Mouse (Mus musculus) embryonic facial prominence, embryonic 11.5 days (tissue): ENCODE measurements around the gene Ablim1. TPM values are rescaled to one million over a fixed set of nuclear protein-coding genes. Genes with fewer than 3 reads are reported as not detected.

Source experiments
- ATAC-seq: fragments of 200-750 bp; cut with Nextera tagmentation; replicated peaks from 2 replicates; pipeline ENCODE4 v1.8.0; 2017; ENCODE audit warnings: low read depth; ENCODE audit not compliant: insufficient number of reproducible peaks, low FRiP score, low TSS enrichment
- DNase-seq: peaks from one replicate; pipeline ENCODE4 v3.0.0-alpha.2; 2015; ENCODE audit warnings: low spot score
- H3K27ac ChIP-seq: fragments of 300-500 bp; sonication (generic); replicated peaks from 2 replicates; pipeline ENCODE4 v1.5.1; 2014; ENCODE audit warnings: mild to moderate bottlenecking, low read depth, low read length, control low read depth
- H3K27me3 ChIP-seq: fragments of 300-500 bp; sonication (generic); 2 replicates; pipeline ENCODE4 v1.6.1; 2014; ENCODE audit warnings: mild to moderate bottlenecking, low read length, moderate library complexity, mixed read lengths; ENCODE audit not compliant: control insufficient read depth, insufficient read depth
- H3K36me3 ChIP-seq: fragments of 300-500 bp; sonication (generic); replicated peaks from 2 replicates; pipeline ENCODE4 v1.6.1; 2014; ENCODE audit warnings: low read depth, mild to moderate bottlenecking, low read length, moderate library complexity, mixed read lengths; ENCODE audit not compliant: control insufficient read depth, insufficient read depth
- H3K4me1 ChIP-seq: fragments of 300-500 bp; sonication (generic); 2 replicates; pipeline ENCODE4 v1.6.1; 2014; ENCODE audit warnings: low read length, mixed read lengths; ENCODE audit not compliant: control insufficient read depth, insufficient read depth
- H3K4me2 ChIP-seq: fragments of 300-500 bp; sonication (generic); 2 replicates; pipeline ENCODE4 v1.6.1; 2014; ENCODE audit warnings: low read depth, mild to moderate bottlenecking, control low read depth, low read length, moderate library complexity
- H3K4me3 ChIP-seq: fragments of 300-500 bp; sonication (generic); 2 replicates; pipeline ENCODE4 v1.5.1; 2014; ENCODE audit warnings: low read depth, low read length, control low read depth
- H3K9ac ChIP-seq: fragments of 300-500 bp; sonication (generic); replicated peaks from 2 replicates; pipeline ENCODE4 v1.6.1; 2014; ENCODE audit warnings: mild to moderate bottlenecking, control low read depth, low read length
- H3K9me3 ChIP-seq: fragments of 300-500 bp; sonication (generic); replicated peaks from 2 replicates; pipeline ENCODE4 v1.6.1; 2016; ENCODE audit warnings: mild to moderate bottlenecking, low read length, inconsistent platforms, mixed read lengths; ENCODE audit not compliant: control insufficient read depth
- WGBS: fragments of 180-500 bp; shearing (Covaris S2); extraction: QIAGEN DNeasy Blood & Tissue Kit; methylation state at CpG from one replicate; pipeline ENCODE4 v1.1.7; 2014; 5-methylcytosine and 5-hydroxymethylcytosine counted together
- polyA plus RNA-seq: library from polyadenylated mRNA; unstranded; fragments of >200 nt; fragmentation: Nextera tagmentation; extraction: Ambion mirVana; gene quantifications from 2 replicates; pipeline ENCODE4 v1.2.1, GENCODE M21; 2014

Gene Ablim1
- polyA plus RNA-seq, 1 experiment from 2014 or later = 22.8 TPM

DNA sequence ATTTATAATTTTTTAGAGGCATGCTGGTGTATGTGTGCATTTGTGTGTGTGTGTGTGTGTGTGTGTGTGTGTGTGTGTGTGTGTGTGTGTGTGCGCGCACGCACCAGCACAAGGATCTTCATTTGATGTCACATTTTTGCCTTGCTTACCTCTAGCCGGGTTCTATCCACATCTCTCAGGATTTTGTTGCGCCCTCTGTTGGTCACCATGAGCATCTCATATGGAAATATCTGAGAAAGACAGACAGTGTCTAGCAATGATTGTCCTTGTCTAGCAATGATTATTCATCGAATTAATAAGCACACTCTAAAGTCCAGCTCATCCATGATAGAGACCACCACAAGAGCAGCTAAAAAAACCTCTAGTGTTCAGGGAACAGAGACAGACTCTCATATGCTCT, 275.5 kb downstream of the Ablim1 start:
- H3K27ac ChIP-seq = no peak overlapping the region
- no peaks in the 10 kb centered on the region for H3K27me3 ChIP-seq
- no peak for ATAC-seq
- no peaks in the 10 kb centered on the region for H3K4me1 ChIP-seq
- peak; percentile 69 for DNase-seq
- WGBS = 60% methylated on average over 6 of the region's 6 CpGs
- no peak overlapping the region for H3K4me2 ChIP-seq
- H3K4me3 ChIP-seq = no peak overlapping the region
- H3K9me3 ChIP-seq = no peaks in the 10 kb centered on the region
- H3K36me3 ChIP-seq = no peaks in the 10 kb centered on the region
- H3K9ac ChIP-seq = no peak overlapping the region

DNA sequence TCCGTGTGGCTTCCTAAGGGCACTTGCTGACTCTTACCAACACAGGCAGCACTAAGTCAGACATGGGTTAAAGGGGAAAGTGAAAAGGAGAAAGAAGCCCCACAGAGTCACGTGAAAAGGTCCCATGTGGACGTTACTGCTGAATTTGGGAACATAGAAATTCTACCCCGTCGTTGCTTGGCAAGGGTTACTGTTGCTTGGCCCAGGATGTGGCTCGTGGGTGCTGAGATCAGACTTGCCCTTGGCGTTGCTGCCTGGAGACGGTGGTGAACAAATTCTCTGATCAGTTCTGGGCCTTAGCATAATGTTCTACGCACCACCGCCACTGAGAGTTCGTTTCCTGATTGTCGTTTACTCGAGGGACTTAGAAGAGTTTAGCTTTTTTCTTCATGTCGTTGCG, 277.9 kb downstream of the Ablim1 start:
- no peaks in the 10 kb centered on the region for H3K36me3 ChIP-seq
- DNase-seq (no peak), ATAC-seq (no peak)
- H3K4me2 ChIP-seq = no peak overlapping the region
- no peaks in the 10 kb centered on the region for H3K27me3 ChIP-seq
- 82% methylated on average over 15 of the region's 15 CpGs for WGBS
- H3K4me3 ChIP-seq = no peak overlapping the region
- no peaks in the 10 kb centered on the region for H3K9me3 ChIP-seq
- no peaks in the 10 kb centered on the region for H3K4me1 ChIP-seq
- H3K9ac ChIP-seq = no peak overlapping the region
- H3K27ac ChIP-seq = no peak overlapping the region

DNA sequence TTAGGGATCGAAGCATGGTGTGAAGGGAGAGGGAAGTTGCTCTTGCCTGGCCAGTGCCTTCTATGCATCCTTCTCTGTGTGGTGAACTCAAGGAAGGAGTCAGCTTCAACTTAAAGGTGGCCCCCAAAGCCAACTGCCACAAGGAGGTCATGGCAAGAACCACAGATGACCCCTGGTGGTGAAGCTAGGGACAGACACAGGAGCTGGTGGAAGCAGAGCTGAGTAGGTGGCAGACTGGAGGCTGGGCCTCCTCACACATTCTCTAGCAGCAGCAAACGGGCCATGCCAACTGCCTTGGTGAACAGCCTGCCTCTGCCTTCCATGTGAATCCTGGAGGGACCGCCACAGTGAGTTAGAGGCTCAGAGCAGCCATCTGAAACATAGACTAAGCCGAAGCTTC, 283.1 kb downstream of the Ablim1 start:
- no peak overlapping the region for H3K9ac ChIP-seq
- 64% methylated on average over 4 of the region's 4 CpGs for WGBS
- no peaks in the 10 kb centered on the region for H3K36me3 ChIP-seq
- no peak for ATAC-seq
- no peaks in the 10 kb centered on the region for H3K9me3 ChIP-seq
- DNase-seq = peak; percentile 58
- H3K27ac ChIP-seq = no peak overlapping the region
- no peaks in the 10 kb centered on the region for H3K27me3 ChIP-seq
- H3K4me3 ChIP-seq = no peak overlapping the region
- H3K4me2 ChIP-seq = no peak overlapping the region
- peaks cover 3% of the 10 kb centered on the region; the same call in 1 of the 2 replicates for H3K4me1 ChIP-seq

DNA sequence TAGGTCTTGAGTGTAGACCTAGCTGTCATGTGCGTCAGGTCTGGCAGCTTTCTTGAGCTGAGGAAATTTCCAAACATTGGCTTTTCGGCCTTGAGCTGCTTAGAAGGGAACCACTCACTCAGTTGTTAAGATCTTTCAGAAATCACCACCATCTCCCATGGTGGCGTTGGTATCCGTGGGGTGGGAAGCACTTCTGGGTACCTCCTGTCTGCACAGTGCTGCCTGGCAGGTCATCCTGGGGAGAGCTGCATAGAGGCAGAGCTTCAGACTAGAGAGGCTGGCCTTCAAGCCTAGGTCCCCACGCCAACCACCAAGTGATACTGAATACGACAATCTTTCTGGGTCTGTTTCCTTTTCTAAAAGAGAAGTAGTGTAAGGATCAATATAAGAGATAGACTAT, 285.3 kb downstream of the Ablim1 start:
- no peak for DNase-seq
- H3K36me3 ChIP-seq = no peaks in the 10 kb centered on the region
- H3K4me3 ChIP-seq = no peak overlapping the region
- no peaks in the 10 kb centered on the region for H3K27me3 ChIP-seq
- ATAC-seq = no peak
- H3K4me1 ChIP-seq = peaks cover 3% of the 10 kb centered on the region; the same call in 1 of the 2 replicates
- H3K4me2 ChIP-seq = no peak overlapping the region
- WGBS = 89% methylated on average over 6 of the region's 6 CpGs
- H3K9ac ChIP-seq = no peak overlapping the region
- no peaks in the 10 kb centered on the region for H3K9me3 ChIP-seq
- no peak overlapping the region for H3K27ac ChIP-seq

DNA sequence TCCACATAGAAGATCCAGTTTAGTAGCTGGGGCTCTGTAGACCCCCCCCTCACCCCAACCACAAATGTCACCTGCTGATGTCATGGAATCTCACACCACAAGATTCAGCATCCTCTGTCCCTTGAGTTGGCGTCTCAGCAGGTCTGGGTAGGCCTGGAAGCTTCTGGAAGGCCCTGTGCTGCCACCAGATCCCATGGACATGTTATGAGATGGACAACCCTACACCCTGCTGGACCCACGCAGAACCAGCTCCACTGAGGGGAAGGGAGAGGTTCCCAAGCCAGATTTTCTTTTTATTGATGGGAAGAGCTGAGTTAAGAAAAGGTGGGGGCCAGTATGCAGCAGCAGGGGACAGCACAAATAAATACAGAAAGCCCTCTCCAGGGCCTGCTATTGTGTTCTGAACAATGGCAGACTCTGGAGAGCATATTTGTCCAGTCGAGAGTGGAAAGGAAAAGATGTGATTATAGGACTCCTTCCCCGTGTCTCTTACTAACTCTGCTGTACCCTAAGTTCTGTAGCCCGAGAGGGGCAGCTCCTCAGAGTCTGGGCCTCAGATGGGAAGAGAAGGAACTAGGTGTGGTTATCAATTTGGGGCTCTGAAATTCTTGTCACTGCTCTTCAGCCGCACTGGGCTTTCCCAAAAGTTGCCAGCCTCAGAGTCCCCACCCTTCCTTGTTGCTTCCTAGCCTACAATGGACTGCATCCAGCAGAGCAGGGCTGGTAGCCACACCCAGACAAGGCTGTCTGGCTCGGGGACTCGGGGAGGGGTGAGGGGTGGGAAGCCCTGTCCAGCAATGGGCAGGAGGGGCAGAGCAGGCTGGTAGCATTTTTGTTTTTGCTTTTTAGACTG, 286.2 kb downstream of the Ablim1 start:
- H3K27ac ChIP-seq = no peak overlapping the region
- no peak for ATAC-seq
- H3K4me1 ChIP-seq = peaks cover 3% of the 10 kb centered on the region; the same call in 1 of the 2 replicates
- H3K27me3 ChIP-seq = no peaks in the 10 kb centered on the region
- DNase-seq = no peak
- H3K9ac ChIP-seq = no peak overlapping the region
- no peak overlapping the region for H3K4me2 ChIP-seq
- no peak overlapping the region for H3K4me3 ChIP-seq
- no peaks in the 10 kb centered on the region for H3K36me3 ChIP-seq
- 53% methylated on average over 8 of the region's 8 CpGs for WGBS
- no peaks in the 10 kb centered on the region for H3K9me3 ChIP-seq

DNA sequence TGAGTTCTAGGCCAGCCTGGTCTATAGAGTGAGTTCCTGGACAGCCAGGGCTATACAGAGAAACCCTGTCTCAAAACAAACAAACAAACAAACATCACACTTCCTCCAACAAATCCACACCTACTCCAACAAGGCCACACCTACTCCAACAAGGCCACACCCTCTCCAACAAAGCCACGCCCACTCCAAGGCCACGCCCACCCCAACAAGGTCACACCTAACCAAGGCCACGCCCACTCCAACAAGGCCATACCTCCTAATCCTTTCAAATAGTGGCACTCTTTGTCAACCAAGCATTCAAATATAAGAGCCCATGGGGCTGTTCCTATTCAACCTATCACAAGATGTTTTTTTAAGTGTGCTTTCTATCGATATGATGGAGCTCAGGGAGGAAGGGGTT, 288.2 kb downstream of the Ablim1 start:
- no peaks in the 10 kb centered on the region for H3K36me3 ChIP-seq
- H3K4me1 ChIP-seq = peaks cover 3% of the 10 kb centered on the region; the same call in 1 of the 2 replicates
- H3K9ac ChIP-seq = no peak overlapping the region
- no peaks in the 10 kb centered on the region for H3K9me3 ChIP-seq
- ATAC-seq = no peak
- no peak overlapping the region for H3K4me3 ChIP-seq
- DNase-seq = no peak
- H3K4me2 ChIP-seq = no peak overlapping the region
- H3K27me3 ChIP-seq = no peaks in the 10 kb centered on the region
- whole genome bisulfite sequencing = 75% methylated on average over 4 of the region's 4 CpGs
- H3K27ac ChIP-seq = no peak overlapping the region

DNA sequence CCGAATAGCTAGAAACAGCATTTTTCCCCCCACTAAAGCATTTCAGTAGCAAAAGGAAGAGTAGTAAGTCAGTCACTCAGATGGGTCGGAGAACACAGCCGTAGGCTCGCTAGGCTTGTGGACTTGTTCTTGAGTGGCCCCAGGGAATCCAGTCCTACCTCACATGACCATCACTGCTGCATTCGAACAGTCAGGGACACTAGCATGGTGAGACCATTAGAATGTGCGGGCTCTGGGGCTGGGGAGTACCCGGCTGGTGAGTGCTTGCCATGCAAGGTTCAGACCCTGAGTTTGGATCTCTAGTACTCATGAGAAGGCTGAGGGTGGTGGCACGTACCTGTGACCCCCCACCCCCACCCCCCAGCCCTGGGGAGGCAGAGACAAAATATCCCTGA, 296.9 kb downstream of the Ablim1 start:
- 70% methylated on average over 8 of the region's 8 CpGs for WGBS
- Histone ChIP-seq H3K4me3 (no peak overlapping the region), H3K4me1 (peaks cover 3% of the 10 kb centered on the region), H3K9me3 (no peaks in the 10 kb centered on the region), H3K4me2 (no peak overlapping the region), H3K36me3 (no peaks in the 10 kb centered on the region), H3K27me3 (no peaks in the 10 kb centered on the region), H3K9ac (no peak overlapping the region), H3K27ac (no peak overlapping the region)
- no peak for ATAC-seq
- no peak for DNase-seq

DNA sequence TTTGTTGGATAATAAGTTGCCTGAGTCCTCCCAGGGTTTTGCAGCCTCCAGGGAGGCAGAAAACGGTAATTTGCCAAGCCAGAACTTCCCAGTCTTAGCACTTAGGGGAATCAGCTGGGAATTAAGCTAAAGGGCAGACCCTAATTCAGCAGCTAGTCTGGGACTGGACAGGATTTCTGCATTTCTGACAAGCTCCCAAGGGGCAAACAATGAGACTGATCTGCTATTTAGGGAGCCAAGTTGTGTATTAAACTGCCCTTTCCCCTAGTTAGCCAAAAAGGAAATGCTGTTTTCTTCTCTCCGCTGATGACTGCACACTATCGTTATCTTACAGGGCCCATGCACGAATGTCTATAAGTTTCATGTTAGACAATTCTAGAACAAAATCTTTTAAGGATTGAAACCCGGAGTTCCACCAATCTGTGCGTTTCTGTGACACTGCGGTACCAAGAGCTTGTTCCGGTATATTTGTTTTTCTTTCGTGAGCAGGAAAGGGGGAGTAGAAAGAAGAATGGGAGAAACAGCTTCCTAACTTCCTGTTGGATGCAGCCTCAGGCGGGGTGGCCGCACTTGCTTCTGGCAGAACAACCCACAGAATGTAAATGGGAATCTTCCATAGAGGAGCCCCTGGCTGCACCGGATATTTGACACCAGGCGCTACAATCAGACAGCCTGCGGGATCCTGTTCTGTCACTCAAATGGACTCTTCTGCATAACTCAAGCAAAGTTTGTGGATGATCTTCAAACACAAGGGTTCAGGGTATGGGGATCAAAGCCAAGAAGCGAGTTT, 297.5 kb downstream of the Ablim1 start:
- H3K9ac ChIP-seq = no peak overlapping the region
- peaks cover 3% of the 10 kb centered on the region for H3K4me1 ChIP-seq
- H3K4me2 ChIP-seq = no peak overlapping the region
- no peak for ATAC-seq
- H3K36me3 ChIP-seq = no peaks in the 10 kb centered on the region
- no peaks in the 10 kb centered on the region for H3K9me3 ChIP-seq
- H3K27ac ChIP-seq = no peak overlapping the region
- WGBS = 31% methylated on average over 15 of the region's 15 CpGs
- H3K27me3 ChIP-seq = no peaks in the 10 kb centered on the region
- peak; percentile 43 for DNase-seq
- no peak overlapping the region for H3K4me3 ChIP-seq
